Mouse (Mus musculus) bone marrow macrophage, adult 2 months (primary cell): ENCODE measurements around the gene Neurod2. TPM values are rescaled to one million over a fixed set of nuclear protein-coding genes. Genes with fewer than 3 reads are reported as not detected.
A peak's percentile ranks its signal among the peaks of the same experiment; 100 is the strongest.

Experiments used
- H3K27ac ChIP-seq: 2 replicates; pipeline ENCODE4 v1.5.1; 2012; ENCODE audit warnings: low read depth, low read length; ENCODE audit not compliant: insufficient read depth
- H3K4me1 ChIP-seq: 2 replicates; pipeline ENCODE4 v1.6.1; 2012; ENCODE audit warnings: low read length; ENCODE audit not compliant: control insufficient read depth, insufficient read depth
- H3K4me3 ChIP-seq: 2 replicates; pipeline ENCODE4 v1.5.1; 2012; ENCODE audit warnings: mild to moderate bottlenecking, low read length, moderate library complexity; ENCODE audit not compliant: insufficient read depth
- CTCF ChIP-seq: IDR thresholded peaks from 2 replicates; pipeline ENCODE4 v1.5.1; 2012; ENCODE audit warnings: low read depth, mild to moderate bottlenecking, low read length, moderate library complexity
- POLR2A ChIP-seq: IDR thresholded peaks from 2 replicates; pipeline ENCODE4 v1.6.1; 2012; ENCODE audit warnings: mild to moderate bottlenecking, low read depth, low read length, borderline replicate concordance
- polyA plus RNA-seq: library from polyadenylated mRNA; stranded (reverse); fragments of >200 nt; gene quantifications from 2 replicates; pipeline ENCODE4 v1.2.4, GENCODE M21; 2012; ENCODE audit not compliant: missing spikeins, insufficient read depth, insufficient read length

The Neurod2 gene
- polyA plus RNA-seq, 1 experiment: not detected

DNA sequence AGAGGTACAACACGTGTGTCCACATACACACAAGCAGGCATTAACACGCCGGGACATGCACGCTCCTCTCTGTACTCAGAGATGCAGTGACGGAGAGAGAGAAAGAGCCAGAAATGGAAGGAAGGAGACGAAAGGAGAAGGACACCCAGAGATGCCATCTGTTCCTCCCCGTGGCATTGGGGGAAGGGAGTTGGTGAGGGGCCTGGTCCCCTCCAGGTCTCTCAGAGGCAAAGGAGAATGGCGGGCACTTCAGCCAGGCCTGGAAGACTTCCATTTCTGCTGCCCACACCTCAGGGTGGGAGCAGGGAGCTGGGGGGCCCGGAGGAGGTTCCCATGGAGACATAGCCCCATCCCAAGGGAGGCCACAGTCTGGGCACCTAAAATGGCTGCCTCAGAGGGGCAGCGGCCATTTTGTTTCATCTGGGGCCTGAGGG is 3.8 kb upstream of the Neurod2 start:
- no peak overlapping the region for H3K4me3 ChIP-seq
- no peaks in the 10 kb centered on the region for H3K4me1 ChIP-seq
- no peak overlapping the region for H3K27ac ChIP-seq
- TF ChIP-seq POLR2A: no peak
- TF ChIP-seq CTCF: no peak

- H3K27ac ChIP-seq: no peak overlapping the region
- no peak overlapping the region for H3K4me3 ChIP-seq
- no peaks in the 10 kb centered on the region for H3K4me1 ChIP-seq
- TF ChIP-seq CTCF (no peak), POLR2A (no peak)
Measured at GRCm38 (mm10) chr11:98332841-98333240, 3.4 kb upstream of the Neurod2 start.

DNA sequence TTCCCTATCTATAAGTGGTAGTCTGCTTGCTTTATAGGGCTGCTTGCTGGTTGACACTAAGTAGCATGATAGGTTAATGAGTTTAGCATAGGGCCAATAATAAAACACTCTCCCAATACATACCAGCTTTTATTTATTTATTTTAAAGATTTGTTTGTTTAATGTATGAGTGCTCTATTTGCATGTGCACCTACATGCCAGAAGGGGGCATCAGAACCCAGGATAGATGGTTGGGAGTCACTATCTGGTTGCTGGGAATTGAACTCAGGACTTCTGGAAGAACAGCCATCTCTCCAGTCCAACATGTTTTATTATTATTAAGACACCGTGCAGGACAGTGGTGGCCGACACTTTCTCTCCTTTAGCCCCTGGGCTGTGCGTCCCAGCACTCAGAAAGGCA is 2.7 kb upstream of the Neurod2 start:
- H3K4me1 ChIP-seq: no peaks in the 10 kb centered on the region
- no peak overlapping the region for H3K4me3 ChIP-seq
- no peak for TF ChIP-seq POLR2A

DNA sequence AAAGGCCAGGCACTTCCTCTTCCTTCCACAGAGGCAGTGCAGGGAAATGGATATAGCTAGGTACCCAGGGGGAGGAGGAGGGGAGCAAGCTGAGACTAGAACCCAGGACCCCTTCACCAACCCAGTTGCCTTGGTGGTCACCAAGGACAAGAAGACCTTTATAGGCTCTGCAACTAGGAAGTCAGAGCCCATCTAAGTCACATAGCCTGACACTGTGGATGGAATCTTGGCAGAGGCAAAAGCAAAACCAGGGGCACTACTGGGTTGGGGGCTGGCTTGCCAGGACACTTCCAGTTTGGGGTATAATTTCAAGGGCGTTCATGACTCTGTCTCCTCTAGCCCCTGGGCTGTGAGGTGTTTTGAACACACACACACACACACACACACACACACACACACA is 2.0 kb upstream of the Neurod2 start:
- Histone ChIP-seq H3K4me3 (no peak overlapping the region), H3K4me1 (no peaks in the 10 kb centered on the region), H3K27ac (no peak overlapping the region)
- no peak for TF ChIP-seq POLR2A
- no peak for TF ChIP-seq CTCF

More for the DNA sequence above, 2.7 kb upstream of the Neurod2 start:
- H3K27ac ChIP-seq: no peak overlapping the region

GRCm38 (mm10) chr11:98330745-98331204 is 1.3 kb upstream of the Neurod2 start:
- no peak for TF ChIP-seq CTCF
- TF ChIP-seq POLR2A: no peak
- H3K27ac ChIP-seq: no peak overlapping the region
- no peak overlapping the region for H3K4me3 ChIP-seq
- no peaks in the 10 kb centered on the region for H3K4me1 ChIP-seq

- Histone ChIP-seq H3K4me3 (no peak overlapping the region), H3K4me1 (no peaks in the 10 kb centered on the region), H3K27ac (no peak overlapping the region)
- TF ChIP-seq POLR2A (no peak), CTCF (no peak)
Measured at GRCm38 (mm10) chr11:98329960-98330744, 704 bp upstream of the Neurod2 start.

- Histone ChIP-seq H3K4me1 (no peaks in the 10 kb centered on the region), H3K27ac (no peak overlapping the region), H3K4me3 (peak overlapping the region; percentile 8)
- no peak for TF ChIP-seq CTCF
- TF ChIP-seq POLR2A: no peak
Measured at GRCm38 (mm10) chr11:98328371-98329069, 928 bp downstream of the Neurod2 start.

GRCm38 (mm10) chr11:98328031-98328370 is 1.4 kb downstream of the Neurod2 start:
- Histone ChIP-seq H3K4me1 (no peaks in the 10 kb centered on the region), H3K27ac (no peak overlapping the region), H3K4me3 (peak overlapping the region; percentile 8)
- TF ChIP-seq CTCF (no peak), POLR2A (no peak)

- Histone ChIP-seq H3K4me3 (peak overlapping the region; percentile 8), H3K4me1 (no peaks in the 10 kb centered on the region), H3K27ac (no peak overlapping the region)
- TF ChIP-seq POLR2A: no peak
- no peak for TF ChIP-seq CTCF
Measured at GRCm38 (mm10) chr11:98327136-98328030, 2.1 kb downstream of the Neurod2 start.

GRCm38 (mm10) chr11:98326741-98327135 is 2.7 kb downstream of the Neurod2 start:
- TF ChIP-seq POLR2A (no peak), CTCF (no peak)
- Histone ChIP-seq H3K4me1 (no peaks in the 10 kb centered on the region), H3K4me3 (no peak overlapping the region), H3K27ac (no peak overlapping the region)
